Mouse (Mus musculus): Measurements from ENCODE around the gene Acp2.

GRCm38 (mm10) chr2:91236601-91237510, 34.2 kb downstream of the Acp2 start, which contains the start of gene Ddb2:
- 0 out of 2 replicates have a peak, but pooled peaks have one; percentile 5 for TF ChIP-seq EP300 (IDR thresholded peaks at IDR 0.05; ENCODE audit: insufficient read depth, low read depth, low read length)
- no peak for TF ChIP-seq CTCF (IDR thresholded peaks at IDR 0.05; ENCODE audit: low read depth, low read length)
- TF ChIP-seq POLR2A (IDR thresholded peaks at IDR 0.05; ENCODE audit: insufficient read depth, low read length): peak; percentile 78
